Mouse (Mus musculus) hindlimb bud, embryonic 11.5 days (tissue): Measurements from ENCODE around the gene Dmrtc2.
"Not testable (repeated sequence)": the region's sequence is repeated elsewhere in the genome, so short reads cannot be mapped to it uniquely, and the experiment has no call there.

Experiments
- DNase-seq: peaks from one replicate; pipeline ENCODE4 v3.0.0-alpha.2; 2012; ENCODE audit warnings: low read depth, low spot score; ENCODE audit errors: extremely low spot score

The Dmrtc2 gene

GRCm38 (mm10) chr7:24869532-24870165 lies at the start of gene Dmrtc2, which contains the start of gene Lypd4:
TSS of gene Dmrtc2 (plus strand) at chr7:24870057.
TSS of gene Lypd4 (minus strand) at chr7:24869941.
- DNase-seq, result no peak

DNA sequence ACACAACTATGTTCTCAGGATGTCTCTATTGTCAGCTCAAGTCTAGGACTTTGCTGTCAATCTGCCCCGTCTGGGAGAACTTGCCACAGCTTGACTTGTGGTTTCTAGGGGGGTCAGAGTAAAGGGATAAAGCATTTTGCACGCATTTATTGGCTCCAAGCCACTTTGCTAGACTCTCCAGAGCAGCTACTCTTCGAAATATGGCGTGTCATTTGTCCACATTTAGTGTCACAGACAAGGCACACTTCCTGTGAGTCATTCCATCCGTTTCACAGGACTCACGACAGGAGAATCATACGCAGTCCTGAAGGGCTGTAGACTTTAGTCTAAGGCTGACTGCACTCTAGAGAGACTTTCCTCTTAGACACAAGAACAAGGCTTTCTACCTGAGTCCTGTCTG lies 45.4 kb upstream of the Dmrtc2 start:
- no peak for DNase-seq

DNA sequence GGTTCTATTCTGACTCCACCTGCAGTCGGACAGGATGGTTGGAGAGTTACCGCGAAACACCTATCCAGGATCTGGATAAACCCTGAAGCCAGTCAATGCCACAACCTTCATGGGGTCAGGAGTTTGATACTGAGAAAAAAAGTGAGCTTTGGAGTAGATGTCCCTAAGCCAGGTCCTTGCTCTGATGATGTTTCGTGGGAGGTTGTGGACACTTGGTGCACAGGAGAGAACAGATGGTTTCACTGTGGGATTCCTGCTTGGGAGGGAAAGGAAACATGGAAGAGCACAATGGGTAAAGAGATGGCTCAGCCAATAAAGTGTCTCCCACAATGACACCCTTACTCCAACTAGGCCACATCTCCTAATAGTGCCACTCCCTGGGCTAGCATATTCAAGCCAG lies 42.7 kb upstream of the Dmrtc2 start:
- no peak for DNase-seq

DNA sequence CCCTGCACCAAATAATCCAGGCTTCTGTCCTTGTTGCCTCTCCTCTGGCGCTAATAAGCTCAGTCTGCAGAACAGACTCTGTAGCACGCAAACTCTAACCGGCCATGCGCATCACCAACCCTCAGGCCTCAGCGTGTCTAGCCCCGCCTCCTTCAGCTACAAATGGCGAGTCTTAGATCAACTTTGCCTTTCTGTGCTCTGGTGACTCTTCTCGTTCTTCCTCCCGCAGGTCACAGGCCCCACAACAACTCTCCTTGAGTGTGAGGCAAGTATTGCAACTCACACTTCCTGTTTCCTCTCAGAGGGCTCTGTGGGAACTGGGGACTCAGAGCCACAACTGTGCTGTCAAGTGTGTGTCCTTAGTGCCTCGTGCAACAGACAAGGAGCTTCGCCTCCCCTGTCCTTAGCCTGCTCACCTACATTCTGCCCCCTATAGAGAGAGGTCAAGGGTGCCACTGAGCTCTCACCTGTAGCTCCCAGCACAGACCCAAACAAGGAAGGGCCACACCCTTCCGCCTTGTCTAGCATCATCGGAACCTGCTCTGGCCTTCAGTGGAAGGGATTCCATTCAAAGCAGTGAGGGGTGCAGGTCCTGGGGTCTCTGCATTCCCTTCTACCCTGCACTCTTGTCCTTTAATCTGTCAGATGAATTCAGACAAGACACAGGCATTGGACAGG lies 31.0 kb upstream of the Dmrtc2 start:
- DNase-seq, result not testable (repeated sequence)

DNA sequence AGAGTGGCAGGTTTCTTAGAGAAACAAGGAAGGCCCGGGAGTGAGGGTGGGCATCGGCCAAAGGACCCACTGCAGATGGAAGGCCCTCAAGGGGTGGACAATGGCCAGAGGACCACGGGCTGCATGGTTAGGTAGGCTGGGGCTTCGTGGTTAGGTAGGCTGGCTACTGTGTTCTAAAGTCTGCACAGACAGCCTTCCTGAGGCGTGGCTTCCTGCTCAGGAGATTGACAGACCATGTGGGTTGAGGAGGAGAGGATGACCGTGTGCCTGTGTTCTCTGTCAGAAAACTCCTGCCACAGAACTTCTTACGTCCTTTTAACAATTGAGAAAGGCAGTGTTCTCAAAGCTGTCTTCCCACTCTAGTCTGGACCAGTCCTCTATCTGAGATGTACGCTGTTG lies 30.4 kb upstream of the Dmrtc2 start:
- DNase-seq, result no peak

DNA sequence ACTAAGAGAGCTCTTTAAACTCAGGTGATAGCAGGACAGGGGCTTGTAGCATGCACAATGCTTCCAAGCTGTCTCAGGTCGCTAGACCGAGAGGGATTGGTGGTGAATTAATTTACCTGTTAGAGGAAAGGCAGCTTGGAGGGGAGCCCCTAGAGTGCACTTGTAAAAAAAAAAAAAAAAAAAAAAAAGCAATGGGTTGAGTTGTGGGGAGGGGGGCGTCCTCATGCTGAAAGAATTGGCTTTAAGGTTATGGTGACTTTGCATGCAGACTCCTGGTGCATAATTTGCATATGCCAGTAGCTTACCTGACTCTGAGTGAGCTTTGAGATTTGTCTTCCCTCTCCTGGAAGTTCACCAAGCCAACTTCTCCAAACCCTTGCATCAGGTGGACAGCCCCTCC lies 29.5 kb upstream of the Dmrtc2 start:
- no peak for DNase-seq

DNA sequence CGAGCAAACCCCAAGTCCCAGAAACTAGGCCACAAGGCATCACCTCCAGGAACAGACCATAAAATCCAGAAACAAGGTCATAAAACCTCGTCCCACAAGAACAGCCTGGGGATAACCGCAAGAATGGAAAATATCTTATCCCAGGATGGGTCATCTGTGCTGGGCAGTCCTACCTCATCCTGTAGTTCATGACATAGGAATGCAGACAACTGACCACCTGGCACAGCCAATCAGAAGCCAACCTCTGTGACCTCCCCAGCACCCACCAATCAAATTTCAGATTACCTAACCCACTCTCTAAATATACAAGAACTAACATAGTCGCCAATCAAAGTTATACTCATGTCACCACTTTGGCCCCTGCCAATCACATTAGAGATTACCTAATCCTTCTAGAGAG lies 28.8 kb upstream of the Dmrtc2 start:
- no peak for DNase-seq

- DNase-seq, result no peak
Measured at GRCm38 (mm10) chr7:24844144-24844543, 25.7 kb upstream of the Dmrtc2 start.

- DNase-seq, result no peak
Measured at GRCm38 (mm10) chr7:24845181-24845580, 24.7 kb upstream of the Dmrtc2 start.

DNA sequence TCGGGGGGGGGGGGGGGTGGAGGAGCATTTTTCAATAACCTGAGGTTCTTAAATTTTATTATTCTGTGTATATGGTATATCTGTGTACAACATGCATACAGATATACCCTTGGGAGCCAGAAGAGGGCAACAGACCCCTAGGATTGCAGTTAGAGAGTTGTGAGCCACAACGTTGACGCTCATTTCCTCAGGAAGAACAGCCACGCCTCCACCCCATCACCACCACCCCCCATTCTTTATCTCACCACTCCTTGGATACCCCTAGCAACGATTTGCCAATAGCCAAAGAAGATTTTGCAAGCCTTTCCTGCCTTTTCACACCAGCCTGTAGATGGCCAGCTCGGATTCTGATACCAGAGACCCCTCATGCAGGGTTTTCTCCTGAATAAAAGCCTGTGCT lies 24.1 kb upstream of the Dmrtc2 start:
- DNase-seq, result no peak

DNA sequence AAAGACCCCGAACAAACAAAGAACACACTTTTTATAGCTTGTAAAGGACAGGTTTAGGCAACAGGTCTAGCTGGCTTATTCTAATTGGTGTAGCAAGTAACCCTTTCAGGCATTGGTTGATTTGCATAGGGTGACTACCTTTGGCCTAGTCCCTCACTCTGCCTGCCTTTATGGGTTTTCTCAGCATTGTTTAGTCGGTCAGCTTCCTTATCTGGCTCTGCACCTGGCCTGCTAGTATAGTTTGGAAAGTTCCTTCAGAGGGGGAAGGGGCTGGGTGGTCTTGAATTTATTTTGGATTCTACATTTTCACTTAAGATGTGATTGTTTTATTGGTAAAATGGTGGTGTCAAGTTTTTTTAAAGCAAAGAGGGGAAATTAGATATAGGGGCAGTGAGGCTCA lies 23.3 kb upstream of the Dmrtc2 start:
- not testable (repeated sequence) for DNase-seq

- no peak for DNase-seq
Measured at GRCm38 (mm10) chr7:24850162-24850561, 19.7 kb upstream of the Dmrtc2 start.

- no peak for DNase-seq
Measured at GRCm38 (mm10) chr7:24850899-24851303, 19.0 kb upstream of the Dmrtc2 start.

GRCm38 (mm10) chr7:24851596-24852325 lies 18.1 kb upstream of the Dmrtc2 start:
- no peak for DNase-seq

DNA sequence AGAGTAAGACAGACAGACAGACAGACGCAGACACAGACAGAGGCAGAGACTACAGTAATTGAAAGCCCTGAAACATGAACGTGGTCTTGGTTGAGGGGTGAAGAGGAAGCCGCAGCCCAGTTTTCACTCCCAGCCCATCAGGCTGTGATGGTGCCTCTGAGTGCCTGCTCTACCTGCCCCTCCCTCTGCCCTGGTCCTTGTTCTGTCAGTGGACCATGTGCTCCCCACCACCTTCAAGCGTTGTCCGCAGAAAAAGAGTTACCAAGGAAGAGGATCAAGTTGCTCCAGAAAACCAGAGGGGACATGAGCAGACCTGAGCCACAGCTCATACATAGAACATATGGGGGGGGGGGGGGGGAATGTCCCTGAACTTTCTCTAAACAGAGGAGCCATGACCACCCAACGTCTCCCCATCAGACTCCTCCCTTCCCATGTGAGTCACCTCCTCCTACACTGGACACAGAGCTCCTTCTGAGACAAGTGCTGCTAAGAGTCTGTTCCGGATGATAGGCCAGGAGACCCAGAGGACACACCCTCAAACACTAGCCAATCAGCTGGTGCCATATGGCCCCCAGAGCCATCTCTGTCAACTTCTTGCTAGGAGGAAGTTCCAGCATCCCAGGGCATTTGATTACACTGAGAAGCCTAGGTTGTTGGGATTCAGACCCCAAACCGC lies 17.2 kb upstream of the Dmrtc2 start:
- no peak for DNase-seq

- DNase-seq, result no peak
Measured at GRCm38 (mm10) chr7:24853233-24853563, 16.7 kb upstream of the Dmrtc2 start.

- DNase-seq, result no peak
Measured at GRCm38 (mm10) chr7:24853695-24854094, 16.2 kb upstream of the Dmrtc2 start.

DNA sequence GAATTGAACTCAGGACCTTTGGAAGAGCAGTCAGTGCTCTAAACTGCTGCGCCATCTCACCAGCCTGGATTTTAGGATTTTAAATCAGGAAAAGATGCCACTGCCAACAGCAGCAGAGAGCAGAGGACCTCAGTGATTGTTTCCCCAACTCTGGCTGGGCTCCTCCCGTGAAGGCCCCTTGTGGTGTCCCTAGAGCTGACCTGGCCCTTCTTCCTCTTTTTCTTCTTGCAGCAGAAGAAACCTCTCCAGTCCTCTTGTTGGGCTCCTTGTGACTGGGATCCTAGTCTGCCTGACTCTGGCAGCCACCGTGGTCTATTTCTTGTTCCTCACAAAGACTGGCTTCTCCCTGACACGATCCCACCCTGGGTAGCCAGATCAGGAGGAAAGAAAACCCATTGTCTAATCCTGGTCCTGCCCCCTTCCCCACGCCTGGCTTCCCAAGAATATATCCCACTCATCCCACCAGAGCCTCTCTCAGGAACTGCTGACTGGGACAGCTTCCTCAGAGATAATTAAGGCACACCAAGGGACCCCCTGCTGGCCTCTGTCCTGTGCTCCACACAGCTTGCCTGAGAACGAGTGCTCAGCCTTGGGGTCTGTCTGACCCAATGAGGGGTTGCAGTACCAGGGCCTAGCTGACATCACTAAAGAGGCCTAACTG lies 13.3 kb upstream of the Dmrtc2 start:
- no peak for DNase-seq

DNA sequence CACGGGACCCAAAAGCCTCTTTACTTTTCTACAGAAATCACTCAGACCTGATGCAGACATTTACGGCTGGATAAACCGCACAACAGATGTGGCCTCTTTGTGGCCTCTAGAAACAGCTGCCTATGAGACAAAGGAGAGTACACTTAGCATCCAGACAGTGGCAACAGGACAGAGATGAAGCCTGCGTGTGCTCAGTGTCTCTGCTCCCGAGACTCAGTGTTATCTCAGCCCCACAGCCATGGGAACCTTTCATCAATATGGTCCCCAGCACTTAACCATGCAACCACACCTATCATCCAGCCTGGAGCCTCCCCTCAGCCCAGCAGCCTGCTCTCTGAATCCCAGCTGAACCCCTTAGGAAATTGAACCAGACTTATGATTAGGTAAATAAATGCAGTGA lies 10.6 kb upstream of the Dmrtc2 start:
- DNase-seq, result no peak

- no peak for DNase-seq
Measured at GRCm38 (mm10) chr7:24861913-24862312, 7.9 kb upstream of the Dmrtc2 start, which contains the start of gene Gm9844. TSS of gene Gm9844 (plus strand) at chr7:24862213.

GRCm38 (mm10) chr7:24862853-24863252 lies 7.0 kb upstream of the Dmrtc2 start:
- DNase-seq, result no peak
